Mouse (Mus musculus) G1E (cell line): Measurements from ENCODE around the gene Kdm4a.

Source experiments
- CTCF ChIP-seq: IDR thresholded peaks from 2 replicates; pipeline ENCODE4 v1.5.1; 2012; ENCODE audit warnings: low read depth, low read length, inconsistent platforms, mixed read lengths
- GATA1 ChIP-seq: IDR thresholded peaks from 2 replicates; pipeline ENCODE4 v1.6.1; 2012; ENCODE audit warnings: borderline replicate concordance, low read length, inconsistent platforms, mixed read lengths

DNA sequence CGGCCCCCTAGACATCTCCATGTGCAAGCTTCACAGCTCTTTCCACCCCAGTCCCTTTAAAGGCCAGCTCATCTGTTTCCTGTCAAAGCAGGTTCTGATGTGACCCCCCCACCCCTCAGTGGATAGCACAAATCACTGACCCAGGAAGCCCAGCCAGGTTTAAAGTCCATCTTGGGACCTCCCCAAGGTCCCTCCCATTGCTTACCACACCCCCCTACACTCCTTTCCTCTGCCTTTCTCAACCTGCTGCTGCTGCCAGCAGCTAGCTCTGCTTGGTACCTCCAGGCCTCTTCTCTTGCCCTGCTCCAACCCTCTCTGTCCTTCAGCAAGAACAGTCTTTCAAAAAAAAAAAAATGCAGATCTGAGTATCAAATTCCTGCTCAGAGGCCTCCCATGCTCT lies 35.0 kb upstream of the Kdm4a start:
- TF ChIP-seq CTCF (no peak), GATA1 (no peak)
